In genomic region chr12:84190151-84190820, GRCm38 (mm10) we compare ENCODE assay signal across 8 mouse cellular contexts. TPM values are rescaled to one million over a fixed set of nuclear protein-coding genes. Genes with fewer than 3 reads are reported as not detected.
DNase-seq lines count a peak whose midpoint lies in the region; ATAC-seq and TF ChIP-seq lines count a peak whose summit lies in the region.

No protein-coding gene starts in this region.

- WGBS in lung, embryonic 14.5 days, result 34% methylated on average over 12 of the region's 15 CpGs
- WGBS in lung, adult 2 months, result 21% methylated on average over 15 of the region's 15 CpGs
- WGBS in hindbrain, postnatal 0 days, result 42% methylated on average over 14 of the region's 15 CpGs
- WGBS in midbrain, postnatal 0 days, result 57% methylated on average over 14 of the region's 15 CpGs

- H3K27ac ChIP-seq in lung, embryonic 14.5 days (ENCODE audit: low read depth), result no peak overlapping the region
- no peak overlapping the region for H3K27ac ChIP-seq in hindbrain, postnatal 0 days
- no peak overlapping the region for H3K27ac ChIP-seq in midbrain, postnatal 0 days (ENCODE audit: low read depth, low read length)

- H3K4me1 ChIP-seq in lung, embryonic 14.5 days (ENCODE audit: insufficient read depth), result peaks cover 68% of the 10 kb centered on the region
- peaks cover 68% of the 10 kb centered on the region for H3K4me1 ChIP-seq in lung, adult 2 months (ENCODE audit: control insufficient read depth, insufficient read depth, low read length)
- H3K4me1 ChIP-seq in hindbrain, postnatal 0 days (ENCODE audit: insufficient read depth, low read length), result peaks cover 52% of the 10 kb centered on the region
- peaks cover 7% of the 10 kb centered on the region; the same call in 1 of the 2 replicates for H3K4me1 ChIP-seq in midbrain, postnatal 0 days (ENCODE audit: insufficient read depth, low read length)

- no peaks in the 10 kb centered on the region for H3K27me3 ChIP-seq in lung, embryonic 14.5 days (ENCODE audit: insufficient read depth, low read length)
- no peaks in the 10 kb centered on the region for H3K27me3 ChIP-seq in hindbrain, postnatal 0 days (ENCODE audit: insufficient read depth, low read length)
- no peaks in the 10 kb centered on the region for H3K27me3 ChIP-seq in midbrain, postnatal 0 days (ENCODE audit: insufficient read depth, low read length)

- TF ChIP-seq POLR2A in lung, adult 2 months (IDR thresholded peaks at IDR 0.05; ENCODE audit: borderline replicate concordance, extremely low read depth, low read depth, low read length), result no peak
- TF ChIP-seq POLR2A in brain, embryonic 14.5 days (IDR thresholded peaks at IDR 0.05; ENCODE audit: borderline replicate concordance, extremely low read depth, insufficient read depth, insufficient read length, poor library complexity, severe bottlenecking), result no peak

- DNase-seq in lung, embryonic 14.5 days, result peak; percentile 59
- no peak for DNase-seq in lung, adult 2 months
- peak; percentile 41 for DNase-seq in brain, embryonic 14.5 days (ENCODE audit: low read depth)
- no peak for DNase-seq in hindbrain, postnatal 0 days (ENCODE audit: low spot score)
- DNase-seq in midbrain, postnatal 0 days (ENCODE audit: low spot score), result no peak
- DNase-seq in urinary bladder, postnatal 10 days (ENCODE audit: low spot score), result no peak
- DNase-seq in layer of hippocampus, postnatal 14 days (ENCODE audit: low spot score in 2 of 2), result no peak
- DNase-seq in layer of hippocampus, postnatal 10 days (ENCODE audit: low spot score in 2 of 2), result no peak

- TF ChIP-seq CTCF in lung, embryonic 14.5 days (IDR thresholded peaks at IDR 0.05; ENCODE audit: low read depth), result no peak
- TF ChIP-seq CTCF in lung, adult 2 months (IDR thresholded peaks at IDR 0.05; ENCODE audit: insufficient read depth, low read length), result no peak
- TF ChIP-seq CTCF in brain, embryonic 14.5 days (IDR thresholded peaks at IDR 0.05; ENCODE audit: borderline replicate concordance, extremely low read depth, insufficient read depth, insufficient read length), result no peak
- TF ChIP-seq CTCF in hindbrain, postnatal 0 days (IDR thresholded peaks at IDR 0.05; ENCODE audit: low read depth), result no peak
- TF ChIP-seq CTCF in midbrain, postnatal 0 days (IDR thresholded peaks at IDR 0.05), result no peak

- H3K36me3 ChIP-seq in lung, embryonic 14.5 days (ENCODE audit: insufficient read depth), result 0 out of 2 replicates have a peak, but pooled peaks cover 9% of the 10 kb centered on the region
- no peaks in the 10 kb centered on the region for H3K36me3 ChIP-seq in hindbrain, postnatal 0 days (ENCODE audit: insufficient read depth, low read length)
- no peaks in the 10 kb centered on the region for H3K36me3 ChIP-seq in midbrain, postnatal 0 days (ENCODE audit: insufficient read depth, low read length)

- ATAC-seq in lung, embryonic 14.5 days (ENCODE audit: insufficient read depth), result no peak
- ATAC-seq in hindbrain, postnatal 0 days, result no peak
- ATAC-seq in midbrain, postnatal 0 days (ENCODE audit: low FRiP score), result no peak

- no peak overlapping the region for H3K4me3 ChIP-seq in lung, embryonic 14.5 days (ENCODE audit: low read depth, low read length)
- no peak overlapping the region for H3K4me3 ChIP-seq in lung, adult 2 months (replicated peaks; ENCODE audit: extremely low read depth, low read depth, low read length)
- H3K4me3 ChIP-seq in hindbrain, postnatal 0 days (ENCODE audit: low read length), result no peak overlapping the region
- H3K4me3 ChIP-seq in midbrain, postnatal 0 days (ENCODE audit: low read depth, low read length), result no peak overlapping the region

- H3K9ac ChIP-seq in lung, embryonic 14.5 days, result no peak overlapping the region
- no peak overlapping the region for H3K9ac ChIP-seq in hindbrain, postnatal 0 days (replicated peaks; ENCODE audit: low read length)
- H3K9ac ChIP-seq in midbrain, postnatal 0 days (replicated peaks; ENCODE audit: low read length, poor library complexity, severe bottlenecking), result no peak overlapping the region

- H3K4me2 ChIP-seq in lung, embryonic 14.5 days, result peak overlapping the region; percentile 76
- H3K4me2 ChIP-seq in hindbrain, postnatal 0 days (ENCODE audit: low read depth, low read length), result peak overlapping the region; percentile 97
- H3K4me2 ChIP-seq in midbrain, postnatal 0 days (ENCODE audit: low read depth, low read length, poor library complexity, severe bottlenecking), result peak overlapping the region; percentile 29; the same call in 1 of the 2 replicates

- no peaks in the 10 kb centered on the region for H3K9me3 ChIP-seq in lung, embryonic 14.5 days (ENCODE audit: low read depth, low read length)
- no peaks in the 10 kb centered on the region for H3K9me3 ChIP-seq in hindbrain, postnatal 0 days (ENCODE audit: low read length)
- no peaks in the 10 kb centered on the region for H3K9me3 ChIP-seq in midbrain, postnatal 0 days (ENCODE audit: low read length)

RNA-seq across cellular contexts. Expression of gene Elmsan1, which starts 28.4 kb away (rescaled TPM):
- polyA plus RNA-seq in lung, embryonic 14.5 days (2014; fragmentation: Nextera tagmentation; extraction: Ambion mirVana), result 11.3 and 12.3 TPM in 2 replicates
- polyA plus RNA-seq in lung, adult 2 months (2012; rRNA removed), result 26.5 and 29.5 TPM in 2 replicates
- 6.8 and 7.9 TPM in 2 replicates for polyA plus RNA-seq in brain, embryonic 14.5 days (2012; rRNA removed)
- total RNA-seq in hindbrain, postnatal 0 days (2014; rRNA removed), result 9.3 and 11.5 TPM in 2 replicates
- polyA plus RNA-seq in hindbrain, postnatal 0 days (2015; fragmentation: Nextera tagmentation; extraction: Ambion mirVana), result 2.7 and 3.0 TPM in 2 replicates
- total RNA-seq in midbrain, postnatal 0 days (2014; rRNA removed), result 8.5 and 15.6 TPM in 2 replicates
- 2.0 and 3.0 TPM in 2 replicates for polyA plus RNA-seq in midbrain, postnatal 0 days (2015; fragmentation: Nextera tagmentation; extraction: Ambion mirVana)
- total RNA-seq in layer of hippocampus, postnatal 14 days (2021), result 10 to 100 TPM; 17.0 to 18.1 TPM
- total RNA-seq in layer of hippocampus, postnatal 10 days (2021), result 10 to 100 TPM; 13.3 to 13.5 TPM

RNA-seq across cellular contexts. Expression of gene Pnma1, which starts 42.0 kb away (rescaled TPM):
- polyA plus RNA-seq in lung, embryonic 14.5 days (2014; fragmentation: Nextera tagmentation; extraction: Ambion mirVana), result 0.68 and 0.79 TPM in 2 replicates
- polyA plus RNA-seq in lung, adult 2 months (2012; rRNA removed), result 0.84 and 1.3 TPM in 2 replicates
- polyA plus RNA-seq in brain, embryonic 14.5 days (2012; rRNA removed), result 3.2 TPM in 2 replicates
- total RNA-seq in hindbrain, postnatal 0 days (2014; rRNA removed), result 2.5 and 3.8 TPM in 2 replicates
- polyA plus RNA-seq in hindbrain, postnatal 0 days (2015; fragmentation: Nextera tagmentation; extraction: Ambion mirVana), result 4.2 and 4.5 TPM in 2 replicates
- total RNA-seq in midbrain, postnatal 0 days (2014; rRNA removed), result 6.0 and 8.1 TPM in 2 replicates
- polyA plus RNA-seq in midbrain, postnatal 0 days (2015; fragmentation: Nextera tagmentation; extraction: Ambion mirVana), result 8.2 and 8.9 TPM in 2 replicates
- total RNA-seq in layer of hippocampus, postnatal 14 days (2021), result 1 to 10 TPM; 3.3 to 4.5 TPM
- total RNA-seq in layer of hippocampus, postnatal 10 days (2021), result 1 to 10 TPM; 5.9 to 6.6 TPM

Comparison
In these comparisons a context has a peak if more than half of its experiments do, and no peak if none do; other contexts are left out.
1. DNase-seq: peak in lung, embryonic 14.5 days (single experiment) and brain, embryonic 14.5 days (single experiment); none in lung, adult 2 months (single experiment), hindbrain, postnatal 0 days (single experiment), midbrain, postnatal 0 days (single experiment), urinary bladder, postnatal 10 days (single experiment), layer of hippocampus, postnatal 14 days (0 of 2) and layer of hippocampus, postnatal 10 days (0 of 2).
2. H3K4me2 ChIP-seq: peak in every context shown above with its lines; median percentile 97 in hindbrain, postnatal 0 days; 76 in lung, embryonic 14.5 days; 29 in midbrain, postnatal 0 days.